Mouse (Mus musculus) layer of hippocampus, postnatal 10 days (tissue): ENCODE data around the gene Spef2. TPM values are rescaled to one million over a fixed set of nuclear protein-coding genes. Genes with fewer than 3 reads are reported as not detected.
"Not testable (repeated sequence)": the region's sequence is repeated elsewhere in the genome, so short reads cannot be mapped to it uniquely, and the experiment has no call there.

Experiments
- DNase-seq, 2 experiments: peaks; one replicate each; pipeline ENCODE4 v3.0.0; 2021; ENCODE audit warnings: low spot score in 2 of 2
- long read RNA-seq: library from polyadenylated mRNA; stranded (forward); transcript quantifications from one replicate; pipeline ENCODE4 v2.0.0, GENCODE M21; 2023
- total RNA-seq, 2 experiments: library from RNA; stranded (reverse); gene quantifications; 2 replicates each; pipeline ENCODE4 v1.2.3; 2021

Gene Spef2
- 1 to 10 TPM; 1.6 to 2.1 TPM for total RNA-seq
- long read RNA-seq, full-length matches to known transcripts: 1 of 2 reads
- long read RNA-seq, partial matches to known transcripts: 0 of 2 reads
- long read RNA-seq, other reads (novel, unspliced or antisense): 1 of 2 reads

GRCm38 (mm10) chr15:9748359-9749102 lies at the start of gene Spef2:
Spef2 (minus strand) TSS chr15:9748868.
- peak; percentile 37 to 52 for DNase-seq

- DNase-seq: no peak
Observed at GRCm38 (mm10) chr15:9794131-9794530, 45.5 kb upstream of the Spef2 start.

- no peak for DNase-seq
Observed at GRCm38 (mm10) chr15:9788245-9789030, 39.8 kb upstream of the Spef2 start.

- DNase-seq: not testable (repeated sequence)
Observed at GRCm38 (mm10) chr15:9774222-9775142, 25.8 kb upstream of the Spef2 start.

- no peak for DNase-seq
Observed at GRCm38 (mm10) chr15:9768184-9768918, 19.7 kb upstream of the Spef2 start.

GRCm38 (mm10) chr15:9767034-9767433 lies 18.4 kb upstream of the Spef2 start:
- no peak for DNase-seq

- no peak for DNase-seq
Observed at GRCm38 (mm10) chr15:9750966-9751365, 2.3 kb upstream of the Spef2 start.

GRCm38 (mm10) chr15:9747410-9748104 lies 1.1 kb downstream of the Spef2 start:
- no peak for DNase-seq

GRCm38 (mm10) chr15:9742172-9742571 lies 6.5 kb downstream of the Spef2 start:
- no peak for DNase-seq

- no peak for DNase-seq
Observed at GRCm38 (mm10) chr15:9714574-9715458, 33.9 kb downstream of the Spef2 start.

- no peak for DNase-seq
Observed at GRCm38 (mm10) chr15:9713707-9714106, 35.0 kb downstream of the Spef2 start.

- DNase-seq: no peak
Observed at GRCm38 (mm10) chr15:9710330-9710729, 38.3 kb downstream of the Spef2 start.

- no peak for DNase-seq
Observed at GRCm38 (mm10) chr15:9705830-9706450, 42.7 kb downstream of the Spef2 start.

- DNase-seq: no peak
Observed at GRCm38 (mm10) chr15:9701845-9702244, 46.8 kb downstream of the Spef2 start.

- DNase-seq: no peak
Observed at GRCm38 (mm10) chr15:9691721-9692120, 56.9 kb downstream of the Spef2 start.

- DNase-seq: no peak
Observed at GRCm38 (mm10) chr15:9690845-9691244, 57.8 kb downstream of the Spef2 start.

- no peak for DNase-seq
Observed at GRCm38 (mm10) chr15:9690436-9690835, 58.2 kb downstream of the Spef2 start.

GRCm38 (mm10) chr15:9683485-9683884 lies 65.2 kb downstream of the Spef2 start:
- no peak for DNase-seq
